Mouse (Mus musculus): ENCODE results near the gene Scamp3. TPM values are rescaled to one million over a fixed set of nuclear protein-coding genes. Genes with fewer than 3 reads are reported as not detected.

Scamp3 gene
- polyA plus RNA-seq, 1 experiment from 2014 or later: 141 TPM

DNA sequence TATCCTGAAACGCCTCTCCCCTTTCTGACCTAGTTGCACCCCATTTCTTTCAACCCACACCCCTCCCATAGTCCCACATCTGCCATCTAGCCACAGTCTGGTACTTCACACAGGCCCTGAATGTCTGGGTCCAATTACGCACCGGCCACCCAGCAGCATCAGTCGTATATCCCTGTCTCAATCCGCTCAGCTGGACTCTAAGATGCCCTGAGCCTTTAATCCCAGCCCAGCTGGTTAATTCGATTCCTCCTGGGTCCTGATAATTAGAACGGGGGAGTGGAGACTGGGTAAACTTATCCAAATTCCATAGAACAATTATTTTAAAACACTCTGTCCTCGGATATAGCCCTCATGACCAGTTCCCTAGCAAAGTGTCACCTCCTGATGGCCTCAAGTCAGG is 31.7 kb upstream of the Scamp3 start:
- peaks cover 4% of the 10 kb centered on the region; the same call in 1 of the 2 replicates for H3K36me3 ChIP-seq (ENCODE audit: control insufficient read depth, insufficient read depth, low read length)
- no peak for ATAC-seq
- 63% methylated on average over 8 of the region's 8 CpGs for WGBS
- no peaks in the 10 kb centered on the region for H3K27me3 ChIP-seq (replicated peaks; ENCODE audit: control insufficient read depth, insufficient read depth, low read length)
- no peak overlapping the region for H3K4me3 ChIP-seq (ENCODE audit: low read length)
- H3K9ac ChIP-seq (ENCODE audit: low read depth, low read length): no peak overlapping the region
- H3K9me3 ChIP-seq (ENCODE audit: control insufficient read depth, low read length): no peaks in the 10 kb centered on the region
- no peak overlapping the region for H3K27ac ChIP-seq (ENCODE audit: low read length)
- 0 out of 2 replicates have a peak, but pooled peaks cover 3% of the 10 kb centered on the region for H3K4me1 ChIP-seq (ENCODE audit: control insufficient read depth, insufficient read depth, low read length)
- H3K4me2 ChIP-seq (ENCODE audit: low read depth, low read length): no peak overlapping the region

GRCm38 (mm10) chr3:89147101-89147978 is 29.9 kb upstream of the Scamp3 start:
- peak overlapping the region; percentile 40 for H3K27ac ChIP-seq (ENCODE audit: low read length)
- H3K9me3 ChIP-seq (ENCODE audit: control insufficient read depth, low read length): no peaks in the 10 kb centered on the region
- H3K4me1 ChIP-seq (ENCODE audit: control insufficient read depth, insufficient read depth, low read length): 0 out of 2 replicates have a peak, but pooled peaks cover 3% of the 10 kb centered on the region
- H3K4me3 ChIP-seq (ENCODE audit: low read length): peak overlapping the region; percentile 30
- peak overlapping the region; percentile 54 for H3K9ac ChIP-seq (ENCODE audit: low read depth, low read length)
- H3K36me3 ChIP-seq (ENCODE audit: control insufficient read depth, insufficient read depth, low read length): peaks cover 4% of the 10 kb centered on the region; the same call in 1 of the 2 replicates
- WGBS: 22% methylated on average over 26 of the region's 26 CpGs
- no peaks in the 10 kb centered on the region for H3K27me3 ChIP-seq (replicated peaks; ENCODE audit: control insufficient read depth, insufficient read depth, low read length)
- peak overlapping the region; percentile 50 for H3K4me2 ChIP-seq (ENCODE audit: low read depth, low read length)
- ATAC-seq: peak; percentile 94

DNA sequence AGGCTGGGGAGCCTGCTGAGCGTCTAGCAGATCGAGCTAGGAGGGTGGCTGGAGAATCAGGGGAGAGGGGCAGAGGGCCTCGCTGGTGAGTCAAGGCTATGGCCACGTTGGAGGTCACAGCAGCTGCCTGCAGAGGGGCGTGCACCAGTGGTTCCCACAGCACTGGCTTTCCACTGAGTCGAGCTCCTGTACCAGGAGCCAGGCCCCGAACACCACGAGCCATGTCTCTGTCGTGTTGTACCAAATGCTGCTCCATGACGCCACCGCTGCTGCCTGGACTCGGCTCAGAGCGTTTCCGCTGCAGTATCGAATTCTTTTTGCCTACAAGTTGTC is 29.3 kb upstream of the Scamp3 start:
- 10% methylated on average over 15 of the region's 15 CpGs for WGBS

DNA sequence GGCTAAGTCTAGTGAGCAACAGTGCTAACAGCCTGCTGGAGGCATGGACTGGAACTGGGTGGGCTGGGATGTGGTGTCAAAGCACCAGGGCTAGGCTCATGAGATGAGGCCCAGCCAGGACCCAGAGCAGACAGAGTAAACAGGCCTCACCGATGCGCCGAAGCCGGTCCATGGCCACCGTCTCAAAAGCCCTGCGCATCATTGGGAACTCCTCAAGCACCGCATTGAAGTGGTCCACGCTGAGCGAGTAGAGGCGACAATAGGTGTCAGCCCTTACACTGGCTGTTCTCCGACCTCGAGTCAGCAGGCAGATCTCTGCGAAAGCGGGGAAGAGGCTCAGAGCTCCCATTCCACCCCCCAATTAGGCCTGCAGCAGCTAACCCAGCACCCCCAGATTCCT is 28.7 kb upstream of the Scamp3 start:
- Histone ChIP-seq H3K36me3 (ENCODE audit: control insufficient read depth, insufficient read depth, low read length) (no peaks in the 10 kb centered on the region), H3K9me3 (ENCODE audit: control insufficient read depth, low read length) (no peaks in the 10 kb centered on the region), H3K4me1 (ENCODE audit: control insufficient read depth, insufficient read depth, low read length) (0 out of 2 replicates have a peak, but pooled peaks cover 3% of the 10 kb centered on the region), H3K4me3 (ENCODE audit: low read length) (no peak overlapping the region), H3K27me3 (replicated peaks; ENCODE audit: control insufficient read depth, insufficient read depth, low read length) (no peaks in the 10 kb centered on the region), H3K27ac (ENCODE audit: low read length) (no peak overlapping the region), H3K9ac (ENCODE audit: low read depth, low read length) (no peak overlapping the region), H3K4me2 (ENCODE audit: low read depth, low read length) (peak overlapping the region; percentile 50; the same call in 1 of the 2 replicates)
- 66% methylated on average over 14 of the region's 14 CpGs for WGBS
- ATAC-seq: no peak

More for the DNA sequence above, 29.3 kb upstream of the Scamp3 start:
- Histone ChIP-seq H3K36me3 (ENCODE audit: control insufficient read depth, insufficient read depth, low read length) (peaks cover under 1% of the 10 kb centered on the region; the same call in 1 of the 2 replicates), H3K4me3 (ENCODE audit: low read length) (peak overlapping the region; percentile 30), H3K9ac (ENCODE audit: low read depth, low read length) (peak overlapping the region; percentile 54), H3K27ac (ENCODE audit: low read length) (peak overlapping the region; percentile 40), H3K4me2 (ENCODE audit: low read depth, low read length) (peak overlapping the region; percentile 50), H3K4me1 (ENCODE audit: control insufficient read depth, insufficient read depth, low read length) (0 out of 2 replicates have a peak, but pooled peaks cover 3% of the 10 kb centered on the region), H3K9me3 (ENCODE audit: control insufficient read depth, low read length) (no peaks in the 10 kb centered on the region), H3K27me3 (replicated peaks; ENCODE audit: control insufficient read depth, insufficient read depth, low read length) (no peaks in the 10 kb centered on the region)
- ATAC-seq: peak; percentile 66; the same call in 1 of the 2 replicates

GRCm38 (mm10) chr3:89152084-89152835 is 25.0 kb upstream of the Scamp3 start:
- Histone ChIP-seq H3K9ac (ENCODE audit: low read depth, low read length) (no peak overlapping the region), H3K4me3 (ENCODE audit: low read length) (no peak overlapping the region), H3K27me3 (replicated peaks; ENCODE audit: control insufficient read depth, insufficient read depth, low read length) (no peaks in the 10 kb centered on the region), H3K27ac (ENCODE audit: low read length) (no peak overlapping the region), H3K4me2 (ENCODE audit: low read depth, low read length) (no peak overlapping the region), H3K9me3 (ENCODE audit: control insufficient read depth, low read length) (no peaks in the 10 kb centered on the region), H3K4me1 (ENCODE audit: control insufficient read depth, insufficient read depth, low read length) (0 out of 2 replicates have a peak, but pooled peaks cover 3% of the 10 kb centered on the region), H3K36me3 (ENCODE audit: control insufficient read depth, insufficient read depth, low read length) (no peaks in the 10 kb centered on the region)
- WGBS: 50% methylated on average over 17 of the region's 17 CpGs
- ATAC-seq: no peak

DNA sequence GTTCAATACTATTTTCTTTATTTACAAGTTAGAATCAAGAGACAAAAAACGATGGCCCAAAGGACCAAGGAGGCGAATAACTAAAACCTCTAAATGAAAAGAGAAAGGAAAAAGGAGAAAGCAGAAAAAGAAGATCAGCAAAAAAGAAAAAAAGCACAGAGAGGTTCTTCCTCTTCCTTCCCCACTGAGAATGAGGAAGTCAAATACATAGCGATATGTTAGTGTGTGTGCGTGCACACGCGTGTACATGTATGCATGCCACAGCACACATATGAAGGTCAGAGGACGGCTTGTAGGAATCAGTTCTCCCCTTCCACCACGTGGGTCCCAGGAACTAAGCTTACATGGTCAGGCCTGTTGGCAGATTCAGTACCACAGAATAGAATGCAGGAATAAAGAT is 20.3 kb upstream of the Scamp3 start:
- no peak for ATAC-seq

GRCm38 (mm10) chr3:89158651-89159050 is 18.6 kb upstream of the Scamp3 start:
- 0 out of 2 replicates have a peak, but pooled peaks cover 3% of the 10 kb centered on the region for H3K27me3 ChIP-seq (replicated peaks; ENCODE audit: control insufficient read depth, insufficient read depth, low read length)
- peaks cover 11% of the 10 kb centered on the region for H3K4me1 ChIP-seq (ENCODE audit: control insufficient read depth, insufficient read depth, low read length)
- no peak overlapping the region for H3K9ac ChIP-seq (ENCODE audit: low read depth, low read length)
- no peaks in the 10 kb centered on the region for H3K9me3 ChIP-seq (ENCODE audit: control insufficient read depth, low read length)
- no peak for ATAC-seq
- H3K36me3 ChIP-seq (ENCODE audit: control insufficient read depth, insufficient read depth, low read length): no peaks in the 10 kb centered on the region
- H3K4me3 ChIP-seq (ENCODE audit: low read length): no peak overlapping the region
- no peak overlapping the region for H3K27ac ChIP-seq (ENCODE audit: low read length)
- H3K4me2 ChIP-seq (ENCODE audit: low read depth, low read length): no peak overlapping the region
- 22% methylated on average over 7 of the region's 7 CpGs for WGBS

More for the DNA sequence above, 20.3 kb upstream of the Scamp3 start:
- Histone ChIP-seq H3K36me3 (ENCODE audit: control insufficient read depth, insufficient read depth, low read length) (no peaks in the 10 kb centered on the region), H3K27me3 (replicated peaks; ENCODE audit: control insufficient read depth, insufficient read depth, low read length) (0 out of 2 replicates have a peak, but pooled peaks cover 3% of the 10 kb centered on the region), H3K9me3 (ENCODE audit: control insufficient read depth, low read length) (no peaks in the 10 kb centered on the region), H3K4me1 (ENCODE audit: control insufficient read depth, insufficient read depth, low read length) (peaks cover 10% of the 10 kb centered on the region), H3K4me2 (ENCODE audit: low read depth, low read length) (no peak overlapping the region), H3K27ac (ENCODE audit: low read length) (no peak overlapping the region), H3K4me3 (ENCODE audit: low read length) (no peak overlapping the region), H3K9ac (ENCODE audit: low read depth, low read length) (no peak overlapping the region)
- 87% methylated on average over 8 of the region's 8 CpGs for WGBS

DNA sequence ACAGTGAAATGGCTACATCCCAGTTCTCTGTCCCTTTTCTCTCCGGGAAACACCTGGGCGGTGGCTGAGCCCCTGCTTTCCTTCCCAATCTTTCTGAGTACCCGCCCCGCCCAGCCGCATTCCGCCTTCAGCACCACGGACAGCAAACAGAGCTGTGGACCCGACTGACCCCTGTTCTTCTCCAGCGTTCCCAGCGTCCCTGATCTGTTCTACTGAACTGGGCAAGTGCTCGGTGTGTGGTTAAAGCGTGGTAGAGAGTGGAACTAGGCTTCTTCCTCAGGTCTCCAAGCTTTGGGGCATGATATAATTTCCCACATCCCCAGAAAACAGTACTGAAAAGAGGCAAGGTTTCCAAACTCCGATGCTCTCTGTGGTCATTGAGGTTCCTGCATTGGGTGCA is 18.1 kb upstream of the Scamp3 start:
- Histone ChIP-seq H3K36me3 (ENCODE audit: control insufficient read depth, insufficient read depth, low read length) (no peaks in the 10 kb centered on the region), H3K4me2 (ENCODE audit: low read depth, low read length) (peak overlapping the region; percentile 100), H3K27me3 (replicated peaks; ENCODE audit: control insufficient read depth, insufficient read depth, low read length) (0 out of 2 replicates have a peak, but pooled peaks cover 3% of the 10 kb centered on the region), H3K9ac (ENCODE audit: low read depth, low read length) (no peak overlapping the region), H3K27ac (ENCODE audit: low read length) (no peak overlapping the region), H3K9me3 (ENCODE audit: control insufficient read depth, low read length) (no peaks in the 10 kb centered on the region), H3K4me1 (ENCODE audit: control insufficient read depth, insufficient read depth, low read length) (peaks cover 15% of the 10 kb centered on the region), H3K4me3 (ENCODE audit: low read length) (peak overlapping the region; percentile 68)
- WGBS: under 1% methylated on average over 13 of the region's 13 CpGs
- ATAC-seq: peak; percentile 49

Data from intestine, embryonic 16.5 days (tissue).